Mouse (Mus musculus) testis, adult 2 months (tissue): Measurements from ENCODE around the gene Nanog.

Experiments used
- CTCF ChIP-seq: fragments of 200-500 bp; IDR thresholded peaks from 2 replicates; pipeline ENCODE4 v1.5.1; 2012; ENCODE audit warnings: low read depth, mild to moderate bottlenecking, inconsistent platforms, low read length, moderate library complexity; ENCODE audit not compliant: control insufficient read depth, insufficient read depth, insufficient replicate concordance
- POLR2A ChIP-seq: fragments of 200-500 bp; IDR thresholded peaks from 2 replicates; pipeline ENCODE4 v1.6.1; 2012; ENCODE audit warnings: low read depth, mild to moderate bottlenecking, inconsistent platforms, low read length, moderate library complexity; ENCODE audit not compliant: control insufficient read depth

DNA sequence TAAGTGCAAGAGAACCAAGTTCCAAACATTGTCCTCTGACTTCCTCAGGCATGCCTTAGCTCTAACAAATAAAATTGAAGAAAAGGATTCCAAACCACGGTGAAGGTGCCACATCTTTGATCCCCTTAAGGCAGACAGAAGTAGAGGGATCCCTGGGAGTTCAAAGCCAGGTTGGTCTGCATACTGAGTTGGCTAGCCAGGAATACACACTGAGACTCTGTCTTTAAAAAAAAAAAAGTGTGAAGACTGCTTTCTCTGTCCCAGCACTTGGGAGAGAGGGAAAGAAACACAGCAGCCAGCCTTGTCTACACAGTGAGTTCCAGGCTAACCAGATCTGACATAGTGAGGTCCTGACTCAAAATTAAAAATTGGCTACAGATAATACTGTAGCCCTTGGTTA is 3.6 kb upstream of the Nanog start:
- no peak for TF ChIP-seq POLR2A
- TF ChIP-seq CTCF: no peak
